Mouse (Mus musculus) lung, adult 2 months (tissue): ENCODE results near the gene Grik4.

Source experiments
- CTCF ChIP-seq: fragments of 200-500 bp; IDR thresholded peaks from 2 replicates; pipeline ENCODE4 v1.5.1; 2011; ENCODE audit warnings: mild to moderate bottlenecking, low read length, control low read depth; ENCODE audit not compliant: insufficient read depth
- POLR2A ChIP-seq: fragments of 200-500 bp; IDR thresholded peaks from 2 replicates; pipeline ENCODE4 v1.6.1; 2011; ENCODE audit warnings: low read depth, mild to moderate bottlenecking, control low read depth, low read length, borderline replicate concordance; ENCODE audit errors: extremely low read depth

DNA sequence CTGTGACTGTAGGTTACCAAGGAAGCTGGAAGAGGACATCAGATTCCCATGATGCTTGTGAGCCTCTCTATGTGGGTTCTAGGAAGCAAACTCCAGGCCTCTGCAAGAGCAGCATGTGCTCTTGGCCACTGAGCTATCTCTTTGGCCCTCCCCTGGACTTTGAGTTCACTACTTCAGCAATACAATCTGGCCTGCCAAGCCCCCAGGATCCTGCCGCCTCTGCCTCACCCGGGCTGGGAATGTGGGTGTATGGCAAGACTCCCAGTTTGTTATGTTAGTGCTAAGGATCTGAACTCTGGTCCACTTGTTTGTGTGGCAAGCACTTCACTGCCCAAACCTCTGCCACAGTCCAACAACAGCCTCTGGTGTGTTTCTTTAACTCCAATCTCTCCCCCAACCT, 193.1 kb downstream of the Grik4 start:
- no peak for TF ChIP-seq CTCF
- no peak for TF ChIP-seq POLR2A
